Mouse (Mus musculus) spleen, adult 2 months (tissue): ENCODE data around the gene Rnf169.

Experiments used
- CTCF ChIP-seq: fragments of 200-500 bp; IDR thresholded peaks from 2 replicates; pipeline ENCODE4 v1.5.1; 2011; ENCODE audit warnings: mild to moderate bottlenecking, inconsistent platforms; ENCODE audit not compliant: insufficient read depth, insufficient read length, insufficient replicate concordance; ENCODE audit errors: extremely low read depth
- POLR2A ChIP-seq: fragments of 200-500 bp; IDR thresholded peaks from 2 replicates; pipeline ENCODE4 v1.6.1; 2011; ENCODE audit warnings: low read depth, low read length, inconsistent platforms

GRCm38 (mm10) chr7:99944520-99944919 lies 35.7 kb downstream of the Rnf169 start:
- TF ChIP-seq CTCF (no peak), POLR2A (no peak)
